Mouse (Mus musculus): ENCODE measurements at regions not wholly inside any gene's neighbourhood (a gene's known extent, or its start where the extent isn't known, plus 50 kb on each side); places are given as distances from the start of the nearest gene placed in this dataset.

DNA sequence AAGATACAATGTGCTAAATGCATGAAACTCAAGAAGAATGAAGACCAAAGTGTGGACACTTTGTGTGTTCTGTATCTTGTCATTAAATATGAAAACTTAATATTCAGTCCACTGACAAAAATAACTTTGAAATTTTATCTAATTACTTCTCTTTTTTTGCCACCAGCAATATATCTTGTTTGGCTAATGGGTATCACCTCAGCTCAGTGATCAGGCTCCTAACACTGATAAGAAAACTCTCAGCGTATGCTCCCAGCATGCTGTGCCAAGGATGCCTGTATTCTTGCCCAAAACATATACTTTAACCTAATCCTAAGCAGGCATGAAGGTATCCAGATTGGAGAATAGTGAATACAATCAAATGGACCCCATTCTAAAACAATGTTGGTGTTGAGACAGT is 53.3 kb upstream of the Ptpn12 start:
- intact Hi-C loops (cut with DNase I) = no loop called here

DNA sequence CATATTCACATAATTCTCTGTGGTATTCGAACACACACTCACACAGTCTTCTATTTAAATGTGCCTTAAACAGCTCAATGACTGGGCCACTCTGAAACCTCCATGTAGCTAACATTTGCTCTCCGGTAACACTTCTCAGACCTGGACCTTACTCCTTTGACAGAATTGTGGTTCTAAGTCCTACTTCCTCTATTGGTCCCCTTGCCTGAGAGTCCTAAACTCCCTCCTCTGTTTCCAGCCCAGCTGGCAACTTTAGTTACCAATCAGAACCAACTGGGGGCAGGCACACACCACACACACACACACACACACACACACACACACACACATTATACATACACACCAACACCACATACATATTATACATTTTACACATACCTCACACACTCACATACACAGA is 57.7 kb upstream of the Ptpn12 start:
- intact Hi-C loops (cut with DNase I) = no loop called here

DNA sequence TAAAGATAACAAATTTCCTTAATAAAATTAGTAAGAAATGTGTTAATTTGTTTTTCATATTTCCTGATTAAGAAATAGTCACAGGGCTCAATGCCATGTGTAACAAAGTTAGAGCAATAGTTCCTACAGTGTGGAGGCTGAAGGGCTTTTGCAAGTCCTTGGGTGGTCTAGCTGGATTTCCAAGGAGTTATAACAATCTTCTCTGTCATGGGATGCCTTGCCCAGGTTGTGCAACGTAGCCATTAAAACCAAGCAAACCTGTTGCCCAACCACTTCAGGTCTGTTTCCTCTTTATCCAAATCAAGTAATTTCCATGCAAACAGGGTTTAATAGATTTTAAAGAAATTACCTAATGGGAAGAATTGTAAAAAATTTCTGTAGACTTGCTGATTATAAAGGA is 59.8 kb upstream of the Ptpn12 start:
- intact Hi-C loops (cut with DNase I) = no loop called here

DNA sequence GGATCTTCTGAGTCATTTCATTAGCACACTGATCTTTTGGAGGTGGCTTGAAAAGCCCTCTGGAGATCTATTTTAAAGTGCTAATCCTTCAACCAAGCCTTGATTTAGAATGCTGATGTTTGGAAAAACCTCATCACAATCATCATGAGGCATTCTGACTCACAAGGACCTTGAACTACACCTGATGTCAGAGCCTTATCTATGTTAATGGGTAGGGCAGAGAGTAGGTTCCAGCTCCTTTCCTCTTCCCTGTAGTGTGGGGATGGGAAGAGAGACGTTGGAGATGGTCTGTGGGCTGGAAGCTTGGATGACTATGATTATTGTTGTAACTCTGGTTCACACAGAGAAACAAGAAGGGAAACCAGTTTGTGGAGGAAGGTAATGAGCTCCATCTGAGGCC is 63.0 kb upstream of the Gsap start:
- intact Hi-C loops (cut with DNase I) = no loop called here

GRCm38 (mm10) chr5:21125085-21125484 is 61.0 kb upstream of the Gsap start:
- intact Hi-C loops (cut with DNase I) = no loop called here

DNA sequence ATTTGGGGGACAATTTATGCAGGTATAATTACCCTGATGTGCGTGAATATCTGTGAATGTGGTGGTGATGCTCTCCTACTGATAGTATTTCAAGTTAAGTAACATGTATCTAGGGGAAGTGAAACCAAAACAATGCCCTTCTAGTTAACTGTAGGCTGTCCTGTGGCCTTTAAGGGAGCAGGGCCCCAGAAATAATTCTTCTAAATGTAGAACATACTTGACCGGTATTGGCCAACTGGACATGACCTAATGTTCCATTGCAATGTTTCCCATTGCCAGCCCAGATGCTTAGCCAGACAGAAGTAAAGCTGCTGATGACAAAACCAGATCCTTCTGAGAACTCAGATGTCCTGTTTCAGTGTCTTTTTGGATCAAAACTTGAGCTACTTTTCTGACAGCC is 54.9 kb upstream of the Gsap start:
- intact Hi-C loops (cut with DNase I) = no loop called here

- intact Hi-C loops (cut with DNase I) = no loop called here
These were observed 54.1 kb upstream of the Gsap start for GRCm38 (mm10) chr5:21131943-21132342.

DNA sequence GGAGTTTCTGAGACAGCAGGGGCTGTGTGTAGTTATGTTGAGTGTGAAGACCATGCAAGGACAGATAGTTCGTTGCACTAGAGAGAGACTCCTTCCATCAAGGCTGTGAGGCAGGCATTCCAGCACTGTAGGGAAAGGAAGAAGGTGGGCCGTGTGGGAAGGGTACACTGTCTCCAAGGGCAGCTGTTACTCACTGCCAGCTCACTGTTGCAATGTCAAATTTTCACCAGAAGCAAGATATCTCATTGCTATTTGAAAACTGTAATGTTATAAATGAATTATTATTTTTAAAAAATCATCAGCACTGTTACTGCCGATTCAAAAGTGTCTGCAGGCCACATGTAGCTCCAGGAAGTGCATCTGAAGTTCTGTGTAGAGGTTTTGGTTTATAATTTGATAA is 50.6 kb upstream of the Gsap start:
- intact Hi-C loops (cut with DNase I) = loop anchor here (2.0 kb wide), 1 partner anchor 79 kb away; no protein-coding TSS in a partner anchor

GRCm38 (mm10) chr5:21136081-21136480 is 50.0 kb upstream of the Gsap start:
- intact Hi-C loops (cut with DNase I) = no loop called here
